Mouse (Mus musculus): ENCODE data around the gene Nynrin.

Gene Nynrin

DNA sequence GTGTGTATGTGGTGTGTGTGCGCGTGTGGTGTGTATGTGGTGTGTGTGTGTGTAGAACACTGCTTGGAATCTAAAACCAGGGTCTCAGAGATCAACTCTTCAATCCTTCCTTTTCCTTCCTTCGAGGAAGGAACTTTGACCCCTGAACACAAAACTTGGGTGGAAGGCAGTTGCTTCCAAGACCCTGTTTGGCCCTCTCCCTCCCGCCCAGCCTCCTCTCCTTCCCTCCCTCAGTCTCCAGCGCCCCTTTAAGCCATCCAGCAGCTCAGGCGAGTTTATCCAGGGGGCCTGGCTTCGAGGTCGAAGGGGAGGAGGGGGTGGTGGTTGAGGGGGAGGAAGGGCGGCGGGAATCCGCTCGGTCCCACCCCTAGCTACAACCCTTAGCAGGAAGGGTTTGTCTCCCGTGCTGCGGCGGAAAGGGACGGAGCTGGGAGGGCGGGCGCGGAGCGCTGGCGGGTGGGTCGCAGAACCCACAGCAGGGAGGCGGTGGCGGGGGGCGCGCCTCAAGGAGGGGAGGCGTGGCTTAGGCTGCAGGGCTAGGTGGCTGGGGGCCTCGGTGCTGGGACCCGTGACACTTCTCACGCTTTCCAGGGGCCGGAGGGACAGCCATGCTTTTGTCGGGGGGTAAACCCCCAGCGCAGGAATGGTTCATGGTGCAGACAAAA is at the start of gene Nynrin:
Nynrin (plus strand) TSS at position 390 of the 665 bp plus-strand sequence.
- peak; percentile 13 to 14 for DNase-seq (ENCODE audit: low spot score in 2 of 2)

DNA sequence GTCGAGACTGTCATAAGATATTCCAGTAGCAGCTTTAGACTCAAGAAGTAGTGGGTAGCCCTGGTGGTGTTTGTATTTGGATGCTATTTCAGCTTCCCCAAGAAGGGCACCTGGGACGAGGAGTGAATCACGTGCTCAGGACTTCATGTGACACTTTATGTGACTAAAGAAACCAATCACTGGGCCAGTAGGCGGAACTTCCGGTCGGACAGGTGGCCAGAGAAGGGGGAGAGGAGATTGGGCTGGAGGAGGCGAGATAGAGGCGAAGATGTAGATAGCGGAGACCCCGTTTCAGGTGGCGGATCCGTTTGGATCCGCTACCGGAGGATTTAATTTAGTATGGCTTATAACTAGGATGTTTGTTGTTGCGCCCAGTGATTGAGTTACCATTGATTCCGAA is 38.9 kb upstream of the Nynrin start:
- peak; percentile 40 to 60 for DNase-seq (ENCODE audit: low spot score in 2 of 2)

GRCm38 (mm10) chr14:55815310-55815751 is 38.5 kb upstream of the Nynrin start:
- DNase-seq (ENCODE audit: low spot score in 2 of 2): no peak

GRCm38 (mm10) chr14:55819845-55820405 is 33.9 kb upstream of the Nynrin start:
- DNase-seq (ENCODE audit: low spot score in 2 of 2): peak in 1 of 2 experiments; percentile 0

GRCm38 (mm10) chr14:55820576-55820975 is 33.2 kb upstream of the Nynrin start:
- DNase-seq (ENCODE audit: low spot score in 2 of 2): no peak

GRCm38 (mm10) chr14:55822435-55822990 is 31.3 kb upstream of the Nynrin start:
- DNase-seq (ENCODE audit: low spot score in 2 of 2): peak; percentile 67 to 70

DNA sequence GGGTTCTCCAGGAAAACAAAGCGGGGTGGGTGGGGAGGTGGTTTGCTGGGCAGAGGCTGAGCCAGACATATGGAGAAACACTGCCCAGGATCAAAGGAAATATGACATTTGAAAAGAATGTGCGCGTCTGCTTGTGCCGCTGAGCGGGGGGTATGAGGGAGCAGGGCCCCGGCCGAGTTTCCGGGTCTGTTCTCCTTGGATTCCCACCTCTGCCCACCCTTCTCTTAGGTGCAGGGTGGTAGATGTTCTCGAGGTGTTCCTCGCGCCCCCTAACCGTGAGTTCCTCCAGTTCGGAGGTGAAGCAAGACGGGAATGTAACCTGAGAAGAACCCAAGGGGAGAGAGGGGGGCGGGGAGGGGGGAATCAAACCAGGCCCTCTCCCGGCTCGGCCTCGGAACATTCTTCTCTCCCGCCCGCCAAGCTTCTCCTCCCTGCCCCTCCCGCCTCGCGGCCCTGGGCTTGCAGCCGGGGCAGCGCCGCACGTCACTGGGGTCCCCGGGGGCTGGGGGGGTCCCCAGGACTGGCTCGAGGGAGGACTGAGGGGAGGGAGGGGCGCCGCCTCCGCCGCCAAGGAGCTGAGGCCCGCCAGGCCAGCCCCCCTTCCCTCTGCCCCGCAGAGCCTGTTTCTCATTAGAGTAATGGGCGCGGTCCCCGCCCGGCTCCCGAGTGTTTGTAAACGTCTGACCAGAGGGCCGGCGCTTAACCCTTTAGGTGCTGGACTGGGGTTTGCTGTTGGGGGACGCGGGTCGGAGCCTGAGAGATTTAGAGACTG is 30.6 kb upstream of the Nynrin start, which contains the start of gene Nfatc4:
Nfatc4 (plus strand) TSS at position 154 of the 772 bp plus-strand sequence.
- DNase-seq (ENCODE audit: low spot score in 2 of 2): peak in 1 of 2 experiments; percentile 14

GRCm38 (mm10) chr14:55824001-55824480 is 29.8 kb upstream of the Nynrin start:
- peak in 1 of 2 experiments; percentile 0 for DNase-seq (ENCODE audit: low spot score in 2 of 2)

- DNase-seq (ENCODE audit: low spot score in 2 of 2): peak in 1 of 2 experiments; percentile 0
Observed at GRCm38 (mm10) chr14:55824481-55825215, 29.2 kb upstream of the Nynrin start.

DNA sequence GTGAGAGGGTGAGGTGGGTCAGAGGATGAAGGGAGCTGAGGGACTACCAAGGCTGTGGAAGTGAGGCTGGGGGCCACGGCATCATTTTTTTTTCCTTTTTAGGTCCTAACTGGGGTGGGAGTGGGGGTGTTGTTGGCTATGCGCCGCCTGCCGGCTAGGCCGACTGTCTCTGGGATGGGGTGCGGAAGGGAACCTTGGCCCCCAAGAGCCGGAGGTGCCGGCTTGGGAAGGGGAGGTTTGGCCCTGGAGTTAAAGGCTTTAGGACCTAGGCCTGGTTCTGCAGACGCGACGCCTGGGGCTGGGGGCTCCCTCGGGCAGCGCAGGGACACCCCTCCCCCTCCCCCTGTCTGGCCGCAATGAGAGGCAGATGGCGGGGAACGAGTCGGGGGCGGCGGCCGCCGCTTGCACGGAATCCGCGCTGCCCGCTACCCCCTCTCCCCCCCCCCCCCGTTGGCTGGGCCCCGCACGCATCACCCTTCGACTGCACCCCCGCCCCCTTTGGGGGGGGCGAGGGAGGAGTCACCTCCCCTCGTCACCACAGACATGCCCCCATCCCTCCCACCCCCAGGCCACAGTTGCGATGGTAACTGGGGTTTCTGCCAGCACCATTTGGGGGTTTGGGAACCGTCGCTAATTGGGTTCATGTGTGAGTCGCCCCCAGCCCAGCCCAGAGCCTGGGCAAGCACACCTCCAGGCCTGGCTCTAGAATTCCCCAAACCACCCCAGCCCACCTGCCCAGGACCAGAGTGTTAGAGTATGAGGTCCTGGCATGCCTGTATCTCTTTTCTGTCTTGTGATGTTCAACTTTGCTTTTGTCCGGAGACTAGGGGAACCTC is 28.4 kb upstream of the Nynrin start:
- no peak for DNase-seq (ENCODE audit: low spot score in 2 of 2)

DNA sequence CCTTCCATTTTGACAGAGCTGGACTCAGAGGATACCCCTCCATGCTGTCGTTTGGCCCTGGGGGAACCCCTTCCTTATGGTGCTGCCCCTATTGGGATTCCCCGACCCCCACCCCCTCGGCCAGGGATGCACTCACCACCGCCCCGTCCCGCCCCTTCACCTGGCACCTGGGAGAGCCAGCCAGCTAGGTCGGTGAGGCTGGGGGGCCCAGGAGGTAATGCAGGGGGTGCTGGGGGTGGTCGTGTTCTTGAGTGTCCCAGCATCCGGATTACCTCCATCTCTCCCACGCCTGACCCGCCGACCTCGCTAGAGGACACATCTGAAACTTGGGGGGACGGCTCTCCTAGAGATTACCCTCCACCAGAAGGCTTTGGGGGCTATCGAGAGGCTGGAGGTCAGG is 27.7 kb upstream of the Nynrin start:
- no peak for DNase-seq (ENCODE audit: low spot score in 2 of 2)

DNA sequence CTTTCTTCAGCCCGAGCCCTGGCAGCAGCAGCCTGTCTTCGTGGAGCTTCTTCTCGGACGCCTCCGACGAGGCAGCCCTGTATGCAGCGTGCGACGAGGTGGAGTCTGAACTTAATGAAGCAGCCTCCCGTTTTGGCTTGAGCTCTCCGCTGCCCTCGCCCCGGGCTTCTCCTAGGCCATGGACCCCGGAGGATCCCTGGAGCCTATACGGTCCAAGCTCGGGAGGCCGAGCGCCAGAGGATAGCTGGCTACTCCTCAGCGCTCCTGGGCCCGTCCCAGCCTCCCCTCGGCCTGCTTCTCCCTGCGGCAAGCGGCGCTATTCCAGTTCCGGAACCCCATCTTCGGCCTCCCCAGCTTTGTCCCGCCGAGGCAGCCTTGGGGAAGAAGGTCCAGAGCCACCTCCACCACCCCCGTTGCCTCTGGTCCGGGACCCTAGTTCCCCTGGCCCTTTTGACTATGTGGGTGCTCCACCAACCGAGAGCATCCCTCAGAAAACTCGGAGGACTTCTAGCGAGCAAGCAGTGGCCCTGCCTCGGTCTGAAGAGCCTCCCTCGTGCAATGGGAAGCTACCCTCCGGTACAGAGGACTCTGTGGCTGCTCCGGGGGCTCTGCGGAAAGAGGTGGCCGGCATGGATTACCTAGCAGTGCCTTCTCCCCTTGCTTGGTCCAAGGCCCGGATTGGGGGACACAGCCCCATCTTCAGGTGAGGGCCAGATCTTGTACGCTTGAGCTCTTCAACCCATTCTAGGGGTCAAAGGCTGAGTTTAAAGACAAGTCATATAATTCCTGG is 27.1 kb upstream of the Nynrin start:
- DNase-seq (ENCODE audit: low spot score in 2 of 2): no peak

DNA sequence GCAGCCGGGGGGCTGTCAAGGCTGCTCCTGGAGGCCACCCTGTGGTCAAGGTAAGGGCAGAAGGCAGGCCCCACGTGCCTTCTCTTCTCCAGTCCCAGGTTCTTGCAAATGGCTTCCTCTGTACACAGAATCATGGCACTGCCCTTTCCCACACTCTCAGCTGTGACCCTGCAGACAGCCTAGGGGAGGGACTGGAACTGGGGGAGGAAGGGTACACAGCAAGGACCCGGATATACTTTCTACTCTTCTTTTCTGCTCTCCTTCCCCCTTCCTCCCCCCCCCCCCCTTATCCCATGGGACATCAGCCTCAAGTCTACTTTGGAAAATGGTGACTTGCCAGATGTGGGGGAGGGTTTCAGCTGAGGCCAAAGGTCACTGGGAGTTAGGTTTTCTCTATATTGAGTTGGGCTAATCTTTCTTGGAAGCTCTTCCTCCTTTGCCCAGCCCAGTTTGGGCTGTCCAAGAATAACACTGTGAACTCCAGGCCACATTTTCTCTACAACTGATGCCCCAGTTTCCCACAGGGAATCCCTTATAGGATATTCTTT is 25.0 kb upstream of the Nynrin start:
- DNase-seq (ENCODE audit: low spot score in 2 of 2): no peak

- no peak for DNase-seq (ENCODE audit: low spot score in 2 of 2)
Observed at GRCm38 (mm10) chr14:55829854-55830253, 24.0 kb upstream of the Nynrin start.

DNA sequence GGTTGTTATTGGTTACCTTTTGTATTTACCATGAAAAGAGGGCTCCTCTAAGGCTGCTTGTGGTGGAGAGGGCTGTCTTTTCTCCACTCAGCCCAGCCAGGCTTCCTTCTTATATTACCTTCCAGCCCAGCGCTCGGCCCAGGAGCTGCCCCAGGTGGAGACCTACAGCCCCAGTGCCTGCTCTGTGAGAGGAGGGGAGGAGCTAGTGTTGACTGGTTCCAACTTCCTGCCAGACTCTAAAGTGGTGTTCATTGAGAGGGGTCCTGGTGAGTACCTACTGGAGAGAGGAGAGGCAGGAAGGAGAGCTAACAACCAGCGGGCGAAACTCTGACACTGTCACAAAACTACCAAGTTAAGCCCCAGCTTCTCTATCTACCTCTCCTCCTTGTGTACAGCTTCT is 23.5 kb upstream of the Nynrin start:
- no peak for DNase-seq (ENCODE audit: low spot score in 2 of 2)

DNA sequence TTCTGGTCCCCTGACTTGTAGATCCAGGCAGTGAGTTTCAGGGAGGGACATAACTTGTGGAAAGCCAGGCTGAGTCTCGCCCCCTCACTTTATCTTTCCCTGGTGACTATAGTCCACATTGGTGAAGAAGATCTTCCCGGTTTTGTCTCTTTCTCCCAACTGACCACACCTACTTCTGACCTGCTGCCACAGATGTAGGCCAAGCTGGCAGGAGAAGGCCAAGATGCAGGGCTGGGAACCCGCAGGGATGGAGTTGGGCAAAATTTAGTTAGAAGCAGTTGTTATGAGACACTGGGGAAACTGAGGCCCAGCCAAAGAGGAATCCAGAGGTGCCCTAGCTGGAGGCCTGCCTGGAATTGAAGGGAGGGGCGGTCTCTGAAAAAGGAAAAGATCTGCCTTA is 20.7 kb upstream of the Nynrin start:
- no peak for DNase-seq (ENCODE audit: low spot score in 2 of 2)

- no peak for DNase-seq (ENCODE audit: low spot score in 2 of 2)
Observed at GRCm38 (mm10) chr14:55834808-55835533, 18.8 kb upstream of the Nynrin start.

DNA sequence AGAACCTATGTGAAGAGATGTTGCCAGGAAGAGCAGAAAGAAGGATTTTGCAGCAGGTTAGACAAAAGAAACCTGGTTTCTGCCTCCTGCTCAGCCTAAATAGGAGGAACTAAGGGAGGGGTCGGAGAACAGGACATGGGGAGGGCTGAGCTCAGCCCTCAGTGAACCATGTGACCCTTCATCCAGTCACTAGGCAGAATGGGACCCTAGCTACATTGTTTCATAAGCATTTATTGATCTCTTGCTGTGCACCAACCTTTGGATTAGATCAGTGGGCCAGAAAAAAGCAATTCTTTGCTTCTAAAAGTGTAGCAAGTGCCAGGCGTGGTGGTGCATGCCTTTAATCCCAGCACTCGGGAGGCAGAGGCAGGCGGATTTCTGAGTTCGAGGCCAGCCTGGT is 15.5 kb upstream of the Nynrin start:
- no peak for DNase-seq (ENCODE audit: low spot score in 2 of 2)

DNA sequence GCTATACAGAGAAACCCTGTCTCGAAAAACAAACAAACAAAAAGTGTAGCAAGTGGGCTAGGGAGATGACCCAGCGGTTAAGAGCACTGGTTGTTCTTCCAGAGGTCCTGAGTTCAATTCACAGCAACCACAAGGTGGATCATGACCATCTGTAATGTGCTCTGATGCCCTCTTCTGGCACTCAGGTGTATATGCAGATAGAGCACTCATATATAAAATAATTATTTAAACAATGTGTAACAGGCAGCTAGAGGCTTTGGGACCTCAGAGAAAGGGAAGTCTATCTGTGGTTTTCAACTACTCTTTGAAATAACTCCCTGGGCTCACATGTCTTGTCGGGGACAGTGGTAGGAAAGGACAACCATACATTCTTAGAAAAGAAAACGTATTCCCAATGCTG is 15.1 kb upstream of the Nynrin start:
- DNase-seq (ENCODE audit: low spot score in 2 of 2): no peak

Data from spleen, postnatal 36 days (tissue).